Mouse (Mus musculus) ES-CJ7 (cell line): ENCODE results near the gene Slc25a53.
A peak's percentile ranks its signal among the peaks of the same experiment; 100 is the strongest.
"Not testable (repeated sequence)": the region's sequence is repeated elsewhere in the genome, so short reads cannot be mapped to it uniquely, and the experiment has no call there.

ENCODE experiments used
- DNase-seq: peaks from one replicate; pipeline ENCODE4 v3.0.0; 2011; ENCODE audit warnings: low read depth, low spot score

Gene Slc25a53

GRCm38 (mm10) chrX:136959688-136960087 lies 78.4 kb downstream of the Slc25a53 start:
- DNase-seq, result peak; percentile 8

GRCm38 (mm10) chrX:136958300-136958699 lies 79.8 kb downstream of the Slc25a53 start:
- DNase-seq, result not testable (repeated sequence)

- DNase-seq, result peak; percentile 70
Observed at GRCm38 (mm10) chrX:136957583-136958279, 80.4 kb downstream of the Slc25a53 start.

GRCm38 (mm10) chrX:136937985-136938384 lies 100.1 kb downstream of the Slc25a53 start:
- no peak for DNase-seq
